Mouse (Mus musculus): ENCODE data around the gene Vars. TPM values are rescaled to one million over a fixed set of nuclear protein-coding genes. Genes with fewer than 3 reads are reported as not detected.

Vars gene
- polyA plus RNA-seq, 1 experiment from 2014 or later: 50.7 TPM

- Histone ChIP-seq H3K9me3 (ENCODE audit: control insufficient read depth, low read length) (no peaks in the 10 kb centered on the region), H3K27me3 (replicated peaks; ENCODE audit: control insufficient read depth, insufficient read depth, low read length) (no peaks in the 10 kb centered on the region), H3K4me2 (ENCODE audit: low read length) (no peak overlapping the region), H3K36me3 (ENCODE audit: control insufficient read depth, insufficient read depth, low read length) (peaks cover 66% of the 10 kb centered on the region), H3K4me3 (ENCODE audit: low read length) (no peak overlapping the region), H3K9ac (ENCODE audit: low read depth, low read length) (no peak overlapping the region), H3K4me1 (ENCODE audit: control insufficient read depth, insufficient read depth, low read depth, low read length) (no peaks in the 10 kb centered on the region), H3K27ac (ENCODE audit: low read depth, low read length) (no peak overlapping the region)
- WGBS: 81% methylated on average over 7 of the region's 7 CpGs
- no peak for ATAC-seq
These were observed 8.8 kb downstream of the Vars start for GRCm38 (mm10) chr17:35009586-35009985.

GRCm38 (mm10) chr17:35011440-35011839 lies 10.7 kb downstream of the Vars start:
- no peak overlapping the region for H3K27ac ChIP-seq (ENCODE audit: low read depth, low read length)
- H3K27me3 ChIP-seq (replicated peaks; ENCODE audit: control insufficient read depth, insufficient read depth, low read length): no peaks in the 10 kb centered on the region
- H3K4me3 ChIP-seq (ENCODE audit: low read length): no peak overlapping the region
- no peak for ATAC-seq
- H3K4me1 ChIP-seq (ENCODE audit: control insufficient read depth, insufficient read depth, low read depth, low read length): peaks cover 3% of the 10 kb centered on the region; the same call in 1 of the 2 replicates
- WGBS: 93% methylated on average over 8 of the region's 8 CpGs
- H3K9ac ChIP-seq (ENCODE audit: low read depth, low read length): no peak overlapping the region
- H3K9me3 ChIP-seq (ENCODE audit: control insufficient read depth, low read length): no peaks in the 10 kb centered on the region
- peaks cover 59% of the 10 kb centered on the region for H3K36me3 ChIP-seq (ENCODE audit: control insufficient read depth, insufficient read depth, low read length)
- no peak overlapping the region for H3K4me2 ChIP-seq (ENCODE audit: low read length)

DNA sequence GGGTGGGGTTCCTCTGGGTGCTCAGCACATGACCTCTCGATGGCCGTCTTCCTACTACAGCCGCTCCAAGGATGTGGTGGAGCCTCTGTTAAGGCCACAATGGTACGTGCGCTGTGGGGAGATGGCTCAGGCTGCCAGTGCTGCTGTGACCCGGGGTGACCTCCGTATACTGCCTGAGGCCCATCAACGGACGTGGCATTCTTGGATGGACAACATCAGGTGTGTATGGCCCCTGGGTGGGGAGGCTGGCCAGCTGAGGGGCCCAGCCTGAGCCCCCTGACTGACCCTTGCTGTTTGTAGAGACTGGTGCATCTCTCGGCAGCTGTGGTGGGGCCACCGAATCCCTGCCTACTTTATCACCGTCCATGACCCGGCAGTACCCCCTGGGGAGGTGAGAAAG lies 11.6 kb downstream of the Vars start:
- Histone ChIP-seq H3K27ac (ENCODE audit: low read depth, low read length) (no peak overlapping the region), H3K9me3 (ENCODE audit: control insufficient read depth, low read length) (no peaks in the 10 kb centered on the region), H3K36me3 (ENCODE audit: control insufficient read depth, insufficient read depth, low read length) (peaks cover 59% of the 10 kb centered on the region), H3K4me3 (ENCODE audit: low read length) (no peak overlapping the region), H3K4me2 (ENCODE audit: low read length) (no peak overlapping the region), H3K27me3 (replicated peaks; ENCODE audit: control insufficient read depth, insufficient read depth, low read length) (no peaks in the 10 kb centered on the region), H3K4me1 (ENCODE audit: control insufficient read depth, insufficient read depth, low read depth, low read length) (peaks cover 3% of the 10 kb centered on the region; the same call in 1 of the 2 replicates), H3K9ac (ENCODE audit: low read depth, low read length) (no peak overlapping the region)
- 89% methylated on average over 13 of the region's 13 CpGs for WGBS
- no peak for ATAC-seq

GRCm38 (mm10) chr17:35013221-35013620 lies 12.4 kb downstream of the Vars start:
- H3K36me3 ChIP-seq (ENCODE audit: control insufficient read depth, insufficient read depth, low read length): peaks cover 52% of the 10 kb centered on the region
- H3K4me3 ChIP-seq (ENCODE audit: low read length): no peak overlapping the region
- peaks cover 3% of the 10 kb centered on the region; the same call in 1 of the 2 replicates for H3K4me1 ChIP-seq (ENCODE audit: control insufficient read depth, insufficient read depth, low read depth, low read length)
- no peak overlapping the region for H3K27ac ChIP-seq (ENCODE audit: low read depth, low read length)
- no peak overlapping the region for H3K4me2 ChIP-seq (ENCODE audit: low read length)
- no peak for ATAC-seq
- H3K9me3 ChIP-seq (ENCODE audit: control insufficient read depth, low read length): no peaks in the 10 kb centered on the region
- no peak overlapping the region for H3K9ac ChIP-seq (ENCODE audit: low read depth, low read length)
- 88% methylated on average over 6 of the region's 6 CpGs for WGBS
- no peaks in the 10 kb centered on the region for H3K27me3 ChIP-seq (replicated peaks; ENCODE audit: control insufficient read depth, insufficient read depth, low read length)

GRCm38 (mm10) chr17:35015296-35015695 lies 14.5 kb downstream of the Vars start:
- Histone ChIP-seq H3K27ac (ENCODE audit: low read depth, low read length) (no peak overlapping the region), H3K9me3 (ENCODE audit: control insufficient read depth, low read length) (no peaks in the 10 kb centered on the region), H3K27me3 (replicated peaks; ENCODE audit: control insufficient read depth, insufficient read depth, low read length) (no peaks in the 10 kb centered on the region), H3K4me3 (ENCODE audit: low read length) (no peak overlapping the region), H3K4me2 (ENCODE audit: low read length) (no peak overlapping the region), H3K4me1 (ENCODE audit: control insufficient read depth, insufficient read depth, low read depth, low read length) (peaks cover 3% of the 10 kb centered on the region; the same call in 1 of the 2 replicates), H3K9ac (ENCODE audit: low read depth, low read length) (no peak overlapping the region), H3K36me3 (ENCODE audit: control insufficient read depth, insufficient read depth, low read length) (peaks cover 48% of the 10 kb centered on the region)
- ATAC-seq: no peak
- WGBS: 90% methylated on average over 16 of the region's 16 CpGs

GRCm38 (mm10) chr17:35016376-35016775 lies 15.6 kb downstream of the Vars start, which contains the start of gene Vwa7:
Vwa7 (plus strand) TSS chr17:35016579.
- H3K27me3 ChIP-seq (replicated peaks; ENCODE audit: control insufficient read depth, insufficient read depth, low read length): no peaks in the 10 kb centered on the region
- peaks cover 38% of the 10 kb centered on the region for H3K36me3 ChIP-seq (ENCODE audit: control insufficient read depth, insufficient read depth, low read length)
- 0 out of 2 replicates have a peak within 1 kb of the TSS, but pooled peaks have one; percentile 22 for H3K9ac ChIP-seq (ENCODE audit: low read depth, low read length)
- no peaks in the 10 kb centered on the region for H3K9me3 ChIP-seq (ENCODE audit: control insufficient read depth, low read length)
- H3K27ac ChIP-seq (ENCODE audit: low read depth, low read length): no peak within 1 kb of the TSS
- WGBS: 50% methylated on average over 12 of the region's 12 CpGs
- peaks cover 5% of the 10 kb centered on the region for H3K4me1 ChIP-seq (ENCODE audit: control insufficient read depth, insufficient read depth, low read depth, low read length)
- peak; percentile 62 for ATAC-seq
- no peak within 1 kb of the TSS for H3K4me3 ChIP-seq (ENCODE audit: low read length)
- H3K4me2 ChIP-seq (ENCODE audit: low read length): no peak within 1 kb of the TSS

GRCm38 (mm10) chr17:35016791-35017705 lies 16.3 kb downstream of the Vars start:
- Histone ChIP-seq H3K4me2 (ENCODE audit: low read length) (no peak overlapping the region), H3K27ac (ENCODE audit: low read depth, low read length) (no peak overlapping the region), H3K9ac (ENCODE audit: low read depth, low read length) (no peak overlapping the region), H3K9me3 (ENCODE audit: control insufficient read depth, low read length) (no peaks in the 10 kb centered on the region), H3K4me3 (ENCODE audit: low read length) (no peak overlapping the region), H3K36me3 (ENCODE audit: control insufficient read depth, insufficient read depth, low read length) (peaks cover 31% of the 10 kb centered on the region), H3K27me3 (replicated peaks; ENCODE audit: control insufficient read depth, insufficient read depth, low read length) (no peaks in the 10 kb centered on the region), H3K4me1 (ENCODE audit: control insufficient read depth, insufficient read depth, low read depth, low read length) (peaks cover 8% of the 10 kb centered on the region)
- 0 out of 2 replicates have a peak, but pooled peaks have one; percentile 3 for ATAC-seq
- 82% methylated on average over 10 of the region's 10 CpGs for WGBS

- Histone ChIP-seq H3K9me3 (ENCODE audit: control insufficient read depth, low read length) (no peaks in the 10 kb centered on the region), H3K27me3 (replicated peaks; ENCODE audit: control insufficient read depth, insufficient read depth, low read length) (no peaks in the 10 kb centered on the region), H3K4me1 (ENCODE audit: control insufficient read depth, insufficient read depth, low read depth, low read length) (peaks cover 8% of the 10 kb centered on the region), H3K36me3 (ENCODE audit: control insufficient read depth, insufficient read depth, low read length) (peaks cover 25% of the 10 kb centered on the region), H3K27ac (ENCODE audit: low read depth, low read length) (no peak overlapping the region), H3K4me3 (ENCODE audit: low read length) (no peak overlapping the region), H3K4me2 (ENCODE audit: low read length) (no peak overlapping the region), H3K9ac (ENCODE audit: low read depth, low read length) (no peak overlapping the region)
- ATAC-seq: no peak
- 74% methylated on average over 14 of the region's 14 CpGs for WGBS
These were observed 16.9 kb downstream of the Vars start for GRCm38 (mm10) chr17:35017706-35018030.

GRCm38 (mm10) chr17:35018171-35018570 lies 17.4 kb downstream of the Vars start:
- no peak overlapping the region for H3K4me2 ChIP-seq (ENCODE audit: low read length)
- H3K4me1 ChIP-seq (ENCODE audit: control insufficient read depth, insufficient read depth, low read depth, low read length): peaks cover 8% of the 10 kb centered on the region
- no peaks in the 10 kb centered on the region for H3K9me3 ChIP-seq (ENCODE audit: control insufficient read depth, low read length)
- H3K27ac ChIP-seq (ENCODE audit: low read depth, low read length): no peak overlapping the region
- H3K9ac ChIP-seq (ENCODE audit: low read depth, low read length): no peak overlapping the region
- no peak overlapping the region for H3K4me3 ChIP-seq (ENCODE audit: low read length)
- H3K36me3 ChIP-seq (ENCODE audit: control insufficient read depth, insufficient read depth, low read length): peaks cover 20% of the 10 kb centered on the region
- H3K27me3 ChIP-seq (replicated peaks; ENCODE audit: control insufficient read depth, insufficient read depth, low read length): no peaks in the 10 kb centered on the region
- no peak for ATAC-seq
- 77% methylated on average over 3 of the region's 3 CpGs for WGBS
